ENCODE assay signal across 16 mouse cellular contexts in genomic region chr7:6885416-6885815, GRCm38 (mm10).
A peak's percentile ranks its signal among the peaks of the same experiment; 100 is the strongest.
DNase-seq lines count a peak whose midpoint lies in the region; ATAC-seq and TF ChIP-seq lines count a peak whose summit lies in the region.
"Had no signal": no experiment of that assay in that cellular context is flagged by ENCODE, and none has a peak within 500 bp of the region (broad histone marks: within the 10 kb centered on the region; RNA-seq: fewer than 3 reads in every experiment).

No protein-coding gene starts in this region.

- no peaks in the 10 kb centered on the region for H3K9me3 ChIP-seq in kidney, embryonic 16.5 days (ENCODE audit: low read length)
- no peaks in the 10 kb centered on the region for H3K9me3 ChIP-seq in kidney, embryonic 14.5 days (ENCODE audit: control insufficient read depth, low read length)
- H3K9me3 ChIP-seq in hindbrain, postnatal 0 days (ENCODE audit: low read length) = no peaks in the 10 kb centered on the region
- H3K9me3 ChIP-seq: limb, embryonic 12.5 days; midbrain, embryonic 13.5 days had no signal

- no peak overlapping the region for H3K4me2 ChIP-seq in kidney, embryonic 16.5 days (replicated peaks; ENCODE audit: low read depth, low read length)
- no peak overlapping the region for H3K4me2 ChIP-seq in kidney, embryonic 14.5 days (replicated peaks; ENCODE audit: low read depth, low read length)
- H3K4me2 ChIP-seq in hindbrain, postnatal 0 days (ENCODE audit: low read depth, low read length) = no peak overlapping the region
- H3K4me2 ChIP-seq: limb, embryonic 12.5 days; midbrain, embryonic 13.5 days had no signal

- H3K9ac ChIP-seq in kidney, embryonic 16.5 days (replicated peaks; ENCODE audit: low read length) = no peak overlapping the region
- no peak overlapping the region for H3K9ac ChIP-seq in kidney, embryonic 14.5 days (ENCODE audit: low read depth, low read length)
- no peak overlapping the region for H3K9ac ChIP-seq in hindbrain, postnatal 0 days (replicated peaks; ENCODE audit: low read length)
- H3K9ac ChIP-seq: limb, embryonic 12.5 days; liver, postnatal 0 days; midbrain, embryonic 13.5 days had no signal

- H3K36me3 ChIP-seq in kidney, embryonic 16.5 days (ENCODE audit: insufficient read depth, low read length) = no peaks in the 10 kb centered on the region
- no peaks in the 10 kb centered on the region for H3K36me3 ChIP-seq in kidney, embryonic 14.5 days (ENCODE audit: control insufficient read depth, insufficient read depth, low read length)
- no peaks in the 10 kb centered on the region for H3K36me3 ChIP-seq in hindbrain, postnatal 0 days (ENCODE audit: insufficient read depth, low read length)
- H3K36me3 ChIP-seq: limb, embryonic 12.5 days; midbrain, embryonic 13.5 days had no signal

- H3K27me3 ChIP-seq in kidney, embryonic 16.5 days (ENCODE audit: insufficient read depth, low read length) = no peaks in the 10 kb centered on the region
- H3K27me3 ChIP-seq in kidney, embryonic 14.5 days (ENCODE audit: control insufficient read depth, insufficient read depth, low read length) = no peaks in the 10 kb centered on the region
- no peaks in the 10 kb centered on the region for H3K27me3 ChIP-seq in hindbrain, postnatal 0 days (ENCODE audit: insufficient read depth, low read length)
- no peaks in the 10 kb centered on the region for H3K27me3 ChIP-seq in cerebellum, adult 2 months (ENCODE audit: control insufficient read depth, insufficient read depth, low read length)
- H3K27me3 ChIP-seq: limb, embryonic 12.5 days; midbrain, embryonic 13.5 days had no signal

- 67% methylated on average over 7 of the region's 7 CpGs for WGBS in kidney, embryonic 16.5 days
- WGBS in kidney, embryonic 14.5 days = 73% methylated on average over 7 of the region's 7 CpGs
- WGBS in hindbrain, postnatal 0 days = 62% methylated on average over 7 of the region's 7 CpGs
- 76% methylated on average over 7 of the region's 7 CpGs for WGBS in cerebellum, adult 2 months

- H3K27ac ChIP-seq in kidney, embryonic 16.5 days (ENCODE audit: low read length) = 0 out of 2 replicates have a peak overlapping the region, but pooled peaks have one; percentile 1
- H3K27ac ChIP-seq in kidney, embryonic 14.5 days (ENCODE audit: low read depth, low read length) = no peak overlapping the region
- no peak overlapping the region for H3K27ac ChIP-seq in hindbrain, postnatal 0 days
- no peak overlapping the region for H3K27ac ChIP-seq in cerebellum, adult 2 months (ENCODE audit: insufficient read depth, low read length)
- H3K27ac ChIP-seq: kidney, postnatal 0 days; layer of hippocampus, adult 2 months; limb, embryonic 12.5 days; midbrain, embryonic 13.5 days had no signal

- no peak for TF ChIP-seq POLR2A in cerebellum, adult 2 months (IDR thresholded peaks at IDR 0.05; ENCODE audit: borderline replicate concordance, insufficient read depth, low read length)

- no peak overlapping the region for H3K4me3 ChIP-seq in kidney, embryonic 16.5 days (ENCODE audit: low read length)
- H3K4me3 ChIP-seq in kidney, embryonic 14.5 days (ENCODE audit: low read length) = no peak overlapping the region
- no peak overlapping the region for H3K4me3 ChIP-seq in hindbrain, postnatal 0 days (ENCODE audit: low read length)
- H3K4me3 ChIP-seq in cerebellum, adult 2 months (replicated peaks; ENCODE audit: insufficient read depth, low read depth, low read length) = no peak overlapping the region
- H3K4me3 ChIP-seq: layer of hippocampus, adult 2 months; limb, embryonic 12.5 days; midbrain, embryonic 13.5 days had no signal

- no peak for TF ChIP-seq CTCF in hindbrain, postnatal 0 days (IDR thresholded peaks at IDR 0.05; ENCODE audit: low read depth)
- no peak for TF ChIP-seq CTCF in cerebellum, adult 2 months (IDR thresholded peaks at IDR 0.05; ENCODE audit: borderline replicate concordance, insufficient read depth, low read depth, low read length)

- DNase-seq in gastrocnemius, adult 18-20 months (ENCODE audit: low spot score) = peak; percentile 3
- no peak for DNase-seq in gastrocnemius, adult 8-10 months (ENCODE audit: low spot score in 2 of 2)
- peak; percentile 7 for DNase-seq in urinary bladder, postnatal 14 days (ENCODE audit: low spot score)
- no peak for DNase-seq in urinary bladder, postnatal 25 days (ENCODE audit: low spot score)
- DNase-seq in hindbrain, postnatal 0 days (ENCODE audit: low spot score) = no peak
- DNase-seq in cerebellum, adult 2 months = no peak
- DNase-seq: cerebellum, postnatal 14 days; liver, postnatal 0 days; thymus, postnatal 4 days had no signal

- no peak for ATAC-seq in kidney, embryonic 16.5 days (ENCODE audit: low FRiP score, low TSS enrichment)
- ATAC-seq in kidney, embryonic 14.5 days (ENCODE audit: low FRiP score, low TSS enrichment) = no peak
- no peak for ATAC-seq in hindbrain, postnatal 0 days
- ATAC-seq: activated CD4-positive, CD25-positive, alpha-beta regulatory T cell, adult 4 months; liver, postnatal 0 days; midbrain, embryonic 13.5 days had no signal

- H3K4me1 ChIP-seq in kidney, embryonic 16.5 days (ENCODE audit: insufficient read depth, low read length) = no peaks in the 10 kb centered on the region
- H3K4me1 ChIP-seq in kidney, embryonic 14.5 days (ENCODE audit: control insufficient read depth, insufficient read depth, low read length) = 0 out of 2 replicates have a peak, but pooled peaks cover 5% of the 10 kb centered on the region
- H3K4me1 ChIP-seq in hindbrain, postnatal 0 days (ENCODE audit: insufficient read depth, low read length) = 0 out of 2 replicates have a peak, but pooled peaks cover 4% of the 10 kb centered on the region
- H3K4me1 ChIP-seq in cerebellum, adult 2 months (ENCODE audit: control insufficient read depth, insufficient read depth, low read length) = no peaks in the 10 kb centered on the region
- H3K4me1 ChIP-seq: limb, embryonic 12.5 days had no signal

Comparison
In these comparisons a context has a peak if more than half of its experiments do, and no peak if none do; other contexts are left out.
1. DNase-seq: peak in gastrocnemius, adult 18-20 months (single experiment) and urinary bladder, postnatal 14 days (single experiment); none in gastrocnemius, adult 8-10 months (0 of 2), urinary bladder, postnatal 25 days (single experiment), hindbrain, postnatal 0 days (single experiment) and cerebellum, adult 2 months (0 of 2).